Mouse (Mus musculus) adrenal gland, adult 2 months (tissue): Measurements from ENCODE around the gene Rfc4. TPM values are rescaled to one million over a fixed set of nuclear protein-coding genes. Genes with fewer than 3 reads are reported as not detected.

ENCODE experiments used
- DNase-seq: peaks from one replicate; pipeline ENCODE4 v3.0.0; 2021
- polyA plus RNA-seq: library from polyadenylated mRNA; depleted of rRNA; stranded (reverse); fragments of >200 nt; gene quantifications from 2 replicates; pipeline ENCODE4 v1.2.3, GENCODE M21; 2012
- total RNA-seq, 2 experiments: library from RNA; stranded (reverse); gene quantifications; 2 replicates each; pipeline ENCODE4 v1.2.3; 2021

Rfc4 gene
- total and polyA plus RNA-seq, 3 experiments = 3.4 to 7.8 TPM; not detected in 1

- no peak for DNase-seq
Measured at GRCm38 (mm10) chr16:23135421-23136149, 8.0 kb upstream of the Rfc4 start.

GRCm38 (mm10) chr16:23132336-23132735, 4.8 kb upstream of the Rfc4 start:
- no peak for DNase-seq

- no peak for DNase-seq
Measured at GRCm38 (mm10) chr16:23130303-23130702, 2.8 kb upstream of the Rfc4 start.

GRCm38 (mm10) chr16:23127311-23127672, 245 bp downstream of the Rfc4 start:
- DNase-seq = no peak

GRCm38 (mm10) chr16:23124398-23124797, 3.1 kb downstream of the Rfc4 start:
- no peak for DNase-seq

- DNase-seq = no peak
Measured at GRCm38 (mm10) chr16:23123104-23123503, 4.4 kb downstream of the Rfc4 start.

GRCm38 (mm10) chr16:23122446-23122845, 5.1 kb downstream of the Rfc4 start:
- no peak for DNase-seq

- DNase-seq = no peak
Measured at GRCm38 (mm10) chr16:23117173-23117572, 10.4 kb downstream of the Rfc4 start.

- no peak for DNase-seq
Measured at GRCm38 (mm10) chr16:23115486-23115885, 12.1 kb downstream of the Rfc4 start.

GRCm38 (mm10) chr16:23114339-23115171, 13.0 kb downstream of the Rfc4 start:
- DNase-seq = no peak

GRCm38 (mm10) chr16:23113903-23114302, 13.6 kb downstream of the Rfc4 start:
- no peak for DNase-seq

- no peak for DNase-seq
Measured at GRCm38 (mm10) chr16:23112861-23113435, 14.6 kb downstream of the Rfc4 start.

- DNase-seq = no peak
Measured at GRCm38 (mm10) chr16:23112348-23112747, 15.2 kb downstream of the Rfc4 start.

GRCm38 (mm10) chr16:23109350-23110280, 17.9 kb downstream of the Rfc4 start:
- no peak for DNase-seq

- DNase-seq = no peak
Measured at GRCm38 (mm10) chr16:23108943-23109342, 18.6 kb downstream of the Rfc4 start.

- DNase-seq = peak; percentile 90
Measured at GRCm38 (mm10) chr16:23107946-23108759, 19.4 kb downstream of the Rfc4 start.

GRCm38 (mm10) chr16:23107231-23107942, 20.1 kb downstream of the Rfc4 start, which contains the start of gene Eif4a2:
Gene Eif4a2 (plus strand): TSS chr16:23107444.
- DNase-seq = peak; percentile 96

GRCm38 (mm10) chr16:23106121-23106520, 21.4 kb downstream of the Rfc4 start:
- DNase-seq = no peak

GRCm38 (mm10) chr16:23103841-23104240, 23.7 kb downstream of the Rfc4 start:
- DNase-seq = no peak
